Mouse (Mus musculus) hindbrain, embryonic 13.5 days (tissue): ENCODE data around the gene Asgr1. TPM values are rescaled to one million over a fixed set of nuclear protein-coding genes. Genes with fewer than 3 reads are reported as not detected.

Experiments
- ATAC-seq: fragments of 200-750 bp; cut with Nextera tagmentation; 2 replicates; pipeline ENCODE4 v1.8.0; 2017; ENCODE audit warnings: moderate TSS enrichment; ENCODE audit not compliant: low FRiP score
- H3K27ac ChIP-seq: fragments of 300-500 bp; sonication (generic); 2 replicates; pipeline ENCODE4 v1.5.1; 2015; ENCODE audit warnings: inconsistent platforms, mild to moderate bottlenecking, moderate library complexity
- H3K27me3 ChIP-seq: fragments of 300-500 bp; sonication (generic); 2 replicates; pipeline ENCODE4 v1.6.1; 2015; ENCODE audit warnings: mild to moderate bottlenecking, inconsistent platforms
- H3K36me3 ChIP-seq: fragments of 300-500 bp; sonication (generic); 2 replicates; pipeline ENCODE4 v1.6.1; 2015; ENCODE audit warnings: mild to moderate bottlenecking, inconsistent platforms
- H3K4me1 ChIP-seq: fragments of 300-500 bp; sonication (generic); replicated peaks from 2 replicates; pipeline ENCODE4 v1.6.1; 2015; ENCODE audit warnings: inconsistent platforms
- H3K4me2 ChIP-seq: fragments of 300-500 bp; sonication (generic); 2 replicates; pipeline ENCODE4 v1.6.1; 2015; ENCODE audit warnings: inconsistent platforms, mild to moderate bottlenecking, moderate library complexity
- H3K4me3 ChIP-seq: fragments of 300-500 bp; sonication (generic); 2 replicates; pipeline ENCODE4 v1.5.1; 2015; ENCODE audit warnings: mild to moderate bottlenecking, inconsistent platforms
- H3K9ac ChIP-seq: fragments of 300-500 bp; sonication (generic); 2 replicates; pipeline ENCODE4 v1.6.1; 2015; ENCODE audit warnings: mild to moderate bottlenecking, inconsistent platforms
- H3K9me3 ChIP-seq: fragments of 300-500 bp; sonication (generic); 2 replicates; pipeline ENCODE4 v1.6.1; 2016; ENCODE audit warnings: inconsistent platforms
- WGBS: fragments of 180-500 bp; shearing (Covaris S2); methylation state at CpG from one replicate; pipeline ENCODE4 v1.1.7; 2015; 5-methylcytosine and 5-hydroxymethylcytosine counted together
- polyA plus RNA-seq: library from polyadenylated mRNA; unstranded; fragments of >200 nt; fragmentation: Nextera tagmentation; extraction: Ambion mirVana; gene quantifications from 2 replicates; pipeline ENCODE4 v1.2.1, GENCODE M21; 2015

The Asgr1 gene
- polyA plus RNA-seq, 1 experiment from 2014 or later, result 1.7 TPM

DNA sequence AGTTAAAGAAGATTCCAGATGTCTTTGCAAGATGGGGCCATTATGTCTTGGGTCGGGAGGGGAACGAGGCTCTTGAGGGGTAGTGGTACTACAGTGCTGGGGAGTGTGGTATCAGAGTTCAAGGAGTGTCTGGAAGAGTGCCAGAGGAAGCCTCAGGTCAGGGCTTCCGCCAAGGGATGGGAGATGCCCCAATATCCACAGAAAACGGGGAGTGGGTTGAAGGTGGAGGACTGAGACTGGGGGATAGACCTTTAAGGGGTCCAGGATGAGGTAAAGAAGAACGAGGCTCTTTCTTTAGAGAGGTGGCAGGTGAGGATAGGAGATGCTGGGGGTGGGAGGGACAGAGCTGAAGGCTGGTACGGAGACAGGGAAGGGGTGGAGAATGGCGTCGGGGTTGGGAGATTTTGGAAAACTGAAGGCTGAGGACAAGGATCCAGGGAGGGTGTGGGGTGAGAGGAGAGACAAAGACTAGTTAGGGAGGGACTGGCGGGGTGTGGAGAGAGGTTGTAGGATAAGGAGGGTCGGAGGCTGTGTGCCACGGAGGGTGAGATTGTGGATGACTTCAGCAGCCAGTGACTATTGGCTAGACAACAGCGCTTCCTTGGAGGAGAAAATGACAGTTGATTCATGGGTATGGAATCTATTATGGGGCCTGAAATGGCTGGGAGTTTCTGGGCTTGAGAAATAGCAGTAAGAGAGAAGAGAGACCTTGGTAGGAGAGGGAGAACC, 25.3 kb upstream of the Asgr1 start:
- peak overlapping the region; percentile 56 for H3K4me2 ChIP-seq
- no peaks in the 10 kb centered on the region for H3K27me3 ChIP-seq
- H3K9me3 ChIP-seq, result no peaks in the 10 kb centered on the region
- H3K4me3 ChIP-seq, result peak overlapping the region; percentile 40
- peak overlapping the region; percentile 62 for H3K9ac ChIP-seq
- H3K4me1 ChIP-seq, result peaks cover 75% of the 10 kb centered on the region
- H3K36me3 ChIP-seq, result peaks cover 31% of the 10 kb centered on the region
- peak overlapping the region; percentile 98 for H3K27ac ChIP-seq
- peak; percentile 8 for ATAC-seq
- WGBS, result 22% methylated on average over 12 of the region's 12 CpGs

- Histone ChIP-seq H3K4me1 (peaks cover 70% of the 10 kb centered on the region), H3K4me2 (peak overlapping the region; percentile 56), H3K27me3 (no peaks in the 10 kb centered on the region), H3K27ac (peak overlapping the region; percentile 98), H3K4me3 (peak overlapping the region; percentile 40), H3K36me3 (peaks cover 36% of the 10 kb centered on the region), H3K9me3 (no peaks in the 10 kb centered on the region), H3K9ac (peak overlapping the region; percentile 68)
- ATAC-seq, result peak; percentile 92
- WGBS, result 0% methylated on average over 20 of the region's 20 CpGs
Observed at GRCm38 (mm10) chr11:70029130-70029801, 24.6 kb upstream of the Asgr1 start.

GRCm38 (mm10) chr11:70029829-70030550, 23.9 kb upstream of the Asgr1 start:
- H3K36me3 ChIP-seq, result peaks cover 41% of the 10 kb centered on the region
- peak overlapping the region; percentile 40 for H3K4me3 ChIP-seq
- peak; percentile 52 for ATAC-seq
- 17% methylated on average over 11 of the region's 11 CpGs for WGBS
- H3K27me3 ChIP-seq, result no peaks in the 10 kb centered on the region
- H3K9ac ChIP-seq, result peak overlapping the region; percentile 68
- H3K9me3 ChIP-seq, result no peaks in the 10 kb centered on the region
- H3K4me2 ChIP-seq, result peak overlapping the region; percentile 56
- H3K4me1 ChIP-seq, result peaks cover 62% of the 10 kb centered on the region
- peak overlapping the region; percentile 98 for H3K27ac ChIP-seq

GRCm38 (mm10) chr11:70030651-70031320, 23.1 kb upstream of the Asgr1 start:
- Histone ChIP-seq H3K4me2 (peak overlapping the region; percentile 56), H3K27me3 (no peaks in the 10 kb centered on the region), H3K9ac (peak overlapping the region; percentile 68), H3K9me3 (no peaks in the 10 kb centered on the region), H3K4me3 (peak overlapping the region; percentile 40), H3K27ac (peak overlapping the region; percentile 98), H3K36me3 (peaks cover 45% of the 10 kb centered on the region), H3K4me1 (peaks cover 54% of the 10 kb centered on the region)
- 90% methylated on average over 28 of the region's 28 CpGs for WGBS
- ATAC-seq, result no peak

DNA sequence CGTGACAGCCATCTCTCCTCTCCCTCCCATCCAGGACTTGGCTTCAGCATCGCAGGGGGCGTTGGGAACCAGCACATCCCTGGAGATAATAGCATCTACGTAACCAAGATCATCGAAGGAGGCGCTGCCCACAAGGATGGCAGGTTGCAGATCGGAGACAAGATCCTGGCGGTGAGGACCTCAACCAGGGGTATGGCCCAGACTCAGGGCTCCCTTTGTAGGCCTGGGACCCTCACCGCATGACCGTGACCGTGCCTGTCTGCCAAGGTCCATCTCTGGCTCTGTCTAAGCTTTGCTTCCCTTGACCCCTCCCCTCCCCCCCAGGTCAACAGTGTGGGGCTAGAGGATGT, 22.6 kb upstream of the Asgr1 start:
- Histone ChIP-seq H3K4me3 (no peak overlapping the region), H3K9me3 (no peaks in the 10 kb centered on the region), H3K9ac (no peak overlapping the region), H3K27ac (0 out of 2 replicates have a peak overlapping the region, but pooled peaks have one; percentile 98), H3K4me2 (no peak overlapping the region), H3K27me3 (no peaks in the 10 kb centered on the region), H3K4me1 (peaks cover 49% of the 10 kb centered on the region), H3K36me3 (peaks cover 49% of the 10 kb centered on the region)
- no peak for ATAC-seq
- 95% methylated on average over 11 of the region's 11 CpGs for WGBS

DNA sequence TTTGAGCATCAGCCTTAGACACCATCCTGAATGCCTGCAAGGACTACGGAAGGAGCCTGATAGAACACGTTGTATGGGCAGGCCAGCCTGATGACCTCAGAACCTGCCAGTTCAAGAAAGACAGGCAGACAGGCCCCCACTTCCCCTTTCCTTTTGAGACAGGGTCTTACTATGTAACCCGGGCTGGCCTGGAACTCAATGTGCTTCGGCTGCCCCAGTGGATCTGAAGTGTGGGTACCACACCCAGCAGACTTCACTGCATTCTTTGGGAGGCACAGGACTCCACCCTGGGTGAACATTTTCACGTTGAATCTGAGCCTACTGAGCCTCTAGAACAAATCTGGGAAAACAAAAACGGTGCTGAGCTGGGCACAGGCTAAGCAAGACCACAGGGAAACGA, 15.7 kb upstream of the Asgr1 start:
- ATAC-seq, result no peak
- no peak overlapping the region for H3K9ac ChIP-seq
- H3K9me3 ChIP-seq, result no peaks in the 10 kb centered on the region
- no peak overlapping the region for H3K27ac ChIP-seq
- 86% methylated on average over 7 of the region's 7 CpGs for WGBS
- H3K4me3 ChIP-seq, result no peak overlapping the region
- H3K4me1 ChIP-seq, result no peaks in the 10 kb centered on the region
- no peaks in the 10 kb centered on the region for H3K27me3 ChIP-seq
- H3K4me2 ChIP-seq, result no peak overlapping the region
- peaks cover 82% of the 10 kb centered on the region for H3K36me3 ChIP-seq

DNA sequence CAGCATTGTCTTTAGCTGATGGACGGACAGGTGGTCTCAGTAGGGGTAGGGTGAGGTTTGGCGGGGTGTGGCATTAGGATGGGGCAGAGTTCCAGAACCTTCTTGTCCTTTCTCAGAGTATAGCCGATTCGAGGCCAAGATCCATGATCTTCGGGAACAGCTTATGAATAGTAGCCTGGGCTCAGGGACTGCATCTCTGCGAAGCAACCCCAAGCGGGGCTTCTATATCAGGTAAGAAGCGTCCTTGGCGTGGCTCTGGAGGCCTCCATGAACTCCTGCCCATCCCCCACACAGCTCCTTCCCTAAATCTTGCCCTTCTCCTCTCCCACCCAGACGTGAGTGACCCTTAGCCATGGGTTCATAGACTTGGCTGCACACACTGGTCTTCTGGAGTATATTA, 14.3 kb upstream of the Asgr1 start:
- Histone ChIP-seq H3K27ac (no peak overlapping the region), H3K9ac (no peak overlapping the region), H3K4me3 (no peak overlapping the region), H3K4me1 (no peaks in the 10 kb centered on the region), H3K4me2 (no peak overlapping the region), H3K9me3 (no peaks in the 10 kb centered on the region), H3K27me3 (no peaks in the 10 kb centered on the region), H3K36me3 (peaks cover 85% of the 10 kb centered on the region)
- 93% methylated on average over 10 of the region's 10 CpGs for WGBS
- no peak for ATAC-seq

DNA sequence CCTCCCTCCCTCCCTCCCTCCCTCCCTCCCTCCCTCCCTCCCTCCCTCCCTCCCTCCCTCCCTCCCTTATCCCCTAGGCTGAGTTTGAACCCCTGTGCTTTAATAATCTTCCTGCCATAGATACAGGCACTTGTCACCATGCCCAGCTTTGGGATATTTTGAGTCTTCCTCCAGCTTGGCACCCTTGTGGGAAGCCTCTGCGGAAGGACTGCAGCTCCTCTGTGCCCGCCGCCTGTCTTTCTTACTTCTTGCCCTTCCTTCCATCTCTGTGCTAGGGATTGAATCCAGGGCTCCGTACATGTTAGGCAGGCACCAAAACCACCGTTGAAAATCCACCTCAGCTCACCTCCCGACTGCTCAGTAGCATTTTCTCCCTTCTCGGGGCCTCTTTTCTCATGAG, 13.7 kb upstream of the Asgr1 start:
- no peak overlapping the region; the same call in 1 of the 2 replicates for H3K9ac ChIP-seq
- H3K4me1 ChIP-seq, result no peaks in the 10 kb centered on the region
- no peak for ATAC-seq
- no peak overlapping the region for H3K4me2 ChIP-seq
- 93% methylated on average over 7 of the region's 7 CpGs for WGBS
- H3K9me3 ChIP-seq, result no peaks in the 10 kb centered on the region
- H3K36me3 ChIP-seq, result peaks cover 85% of the 10 kb centered on the region
- no peak overlapping the region for H3K27ac ChIP-seq
- no peaks in the 10 kb centered on the region for H3K27me3 ChIP-seq
- H3K4me3 ChIP-seq, result no peak overlapping the region

DNA sequence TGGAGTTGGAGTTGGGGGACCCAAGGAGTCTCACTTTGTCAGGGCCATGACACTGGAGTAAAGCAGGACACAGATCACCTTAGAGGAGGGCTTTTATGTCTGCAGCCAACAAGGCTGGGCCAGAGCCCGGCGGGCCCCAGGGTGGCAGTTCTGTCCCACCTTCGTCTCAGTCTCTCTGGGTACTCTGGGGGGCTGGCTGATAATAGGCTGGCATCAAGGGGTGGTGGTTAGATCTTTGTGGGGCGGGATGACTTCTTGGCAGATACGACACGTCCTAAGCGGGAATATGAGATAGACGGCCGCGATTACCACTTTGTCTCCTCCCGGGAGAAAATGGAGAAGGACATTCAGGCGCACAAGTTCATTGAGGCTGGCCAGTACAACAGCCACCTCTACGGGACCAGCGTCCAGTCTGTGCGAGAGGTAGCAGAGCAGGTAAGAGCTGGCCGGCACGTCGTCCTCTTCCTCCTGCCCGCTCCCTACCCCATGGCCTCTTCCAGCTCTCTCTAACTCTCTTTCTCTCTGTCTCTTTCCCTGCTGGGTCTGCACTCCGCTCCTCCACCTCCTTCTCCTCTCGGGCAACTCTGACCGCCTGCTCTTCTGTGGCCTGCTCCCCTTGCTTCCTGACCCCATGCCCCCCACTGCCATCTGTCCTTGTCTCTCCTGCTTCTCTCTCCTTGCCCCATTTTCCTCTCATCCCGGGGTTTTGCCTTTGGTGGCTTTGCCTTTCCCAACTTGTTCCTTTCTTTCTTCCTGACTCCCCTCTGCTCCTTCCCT, 11.4 kb upstream of the Asgr1 start:
- H3K27me3 ChIP-seq, result no peaks in the 10 kb centered on the region
- H3K36me3 ChIP-seq, result peaks cover 82% of the 10 kb centered on the region
- H3K4me2 ChIP-seq, result no peak overlapping the region
- no peak overlapping the region for H3K9ac ChIP-seq
- 86% methylated on average over 23 of the region's 23 CpGs for WGBS
- H3K4me3 ChIP-seq, result no peak overlapping the region
- H3K4me1 ChIP-seq, result no peaks in the 10 kb centered on the region
- H3K9me3 ChIP-seq, result no peaks in the 10 kb centered on the region
- no peak for ATAC-seq
- H3K27ac ChIP-seq, result no peak overlapping the region

- H3K4me1 ChIP-seq, result no peaks in the 10 kb centered on the region
- no peak overlapping the region for H3K27ac ChIP-seq
- no peak overlapping the region for H3K4me2 ChIP-seq
- WGBS, result 78% methylated on average over 7 of the region's 7 CpGs
- H3K9me3 ChIP-seq, result no peaks in the 10 kb centered on the region
- ATAC-seq, result no peak
- peaks cover 70% of the 10 kb centered on the region for H3K36me3 ChIP-seq
- H3K9ac ChIP-seq, result no peak overlapping the region
- H3K27me3 ChIP-seq, result no peaks in the 10 kb centered on the region
- H3K4me3 ChIP-seq, result no peak overlapping the region
Observed at GRCm38 (mm10) chr11:70043665-70044064, 10.2 kb upstream of the Asgr1 start.

GRCm38 (mm10) chr11:70045435-70045834, 8.4 kb upstream of the Asgr1 start:
- peaks cover 54% of the 10 kb centered on the region for H3K36me3 ChIP-seq
- WGBS, result 32% methylated on average over 9 of the region's 9 CpGs
- ATAC-seq, result no peak

More at GRCm38 (mm10) chr11:70045435-70045834, 8.4 kb upstream of the Asgr1 start:
- Histone ChIP-seq H3K4me3 (no peak overlapping the region), H3K9ac (peak overlapping the region; percentile 39; the same call in 1 of the 2 replicates), H3K27ac (no peak overlapping the region), H3K4me2 (no peak overlapping the region), H3K27me3 (no peaks in the 10 kb centered on the region), H3K9me3 (no peaks in the 10 kb centered on the region), H3K4me1 (no peaks in the 10 kb centered on the region)
